Mouse (Mus musculus): ENCODE measurements around the gene Junb.

- TF ChIP-seq CTCF (conservative IDR thresholded peaks at IDR 0.05; ENCODE audit: insufficient read depth, insufficient read length, low read depth, low read length) (no peak), POLR2A (IDR thresholded peaks at IDR 0.05; ENCODE audit: low read depth, low read length) (no peak)
Measured at GRCm38 (mm10) chr8:85027922-85028321, 49.4 kb upstream of the Junb start.
